Mouse (Mus musculus): ENCODE results near the gene Reps2.

DNA sequence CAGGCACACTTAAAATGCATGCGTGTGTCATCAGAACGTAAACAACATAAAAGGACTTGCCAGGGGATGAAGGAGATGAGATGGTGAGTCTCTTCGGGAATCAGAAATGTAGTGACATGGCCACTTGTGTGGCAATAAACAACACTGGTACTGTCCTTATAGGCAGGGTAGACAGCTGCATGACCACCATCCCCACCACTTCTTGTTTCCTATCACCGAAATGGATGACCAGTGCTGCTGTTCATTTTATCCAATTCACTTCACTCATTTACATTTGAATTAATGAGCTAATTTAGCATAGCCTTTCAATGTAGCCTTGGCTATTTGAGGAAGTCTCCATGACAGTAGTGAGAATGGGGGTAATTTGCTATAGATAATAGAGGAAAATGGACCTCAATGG lies 236.2 kb downstream of the Reps2 start:
- no peak for TF ChIP-seq CTCF (IDR thresholded peaks at IDR 0.05; ENCODE audit: low read depth)
- TF ChIP-seq EP300 (IDR thresholded peaks at IDR 0.05; ENCODE audit: low read depth), result no peak
